Mouse (Mus musculus) C3H10T1/2 (cell line): ENCODE data around the gene Chmp4b. TPM values are rescaled to one million over a fixed set of nuclear protein-coding genes. Genes with fewer than 3 reads are reported as not detected.

ENCODE experiments used
- polyA plus RNA-seq, 2 experiments: library from polyadenylated mRNA; unstranded; fragments of >200 nt; fragmentation: generic; extraction: Trizol; gene quantifications; one replicate each; pipeline ENCODE4 v1.2.1; 2012; ENCODE audit warnings: missing spikeins in 2 of 2

The Chmp4b gene
- polyA plus RNA-seq, result 100 to 1,000 TPM in 1 of 2 experiments, 10 to 100 TPM in 1; 73.7 to 127 TPM

GRCm38 (mm10) chr2:154651363-154651762 is at the start of gene Chmp4b:
Gene Chmp4b, plus strand, starts transcription at chr2:154651705.

GRCm38 (mm10) chr2:154603638-154604153 is 47.8 kb upstream of the Chmp4b start, which contains the start of gene Pxmp4:
Gene Pxmp4, minus strand, starts transcription at chr2:154603708.

GRCm38 (mm10) chr2:154613118-154614115 is 38.1 kb upstream of the Chmp4b start, which contains the start of the genes Zfp341 and 4930519P11Rik:
Gene Zfp341, plus strand, starts transcription at chr2:154613297.
Gene 4930519P11Rik, minus strand, starts transcription at chr2:154613437.

Other genes with a start within 250 kb of the Chmp4b start
- gene Snta1, start 243.6 kb upstream of the Chmp4b start, polyA plus RNA-seq, result 10 to 100 TPM; 46.9 to 47.9 TPM
- 1 to 10 TPM; 1.5 to 9.9 TPM for gene Cbfa2t2, start 215.2 kb upstream of the Chmp4b start, polyA plus RNA-seq
- 10 to 100 TPM in 1 of 2 experiments, 1 to 10 TPM in 1; 8.6 to 11.1 TPM for gene 1700003F12Rik, start 104.6 kb upstream of the Chmp4b start, polyA plus RNA-seq
- under 1 TPM; 0.04 to 0.27 TPM for gene Actl10, start 99.9 kb upstream of the Chmp4b start, polyA plus RNA-seq
- gene Necab3, start 92.8 kb upstream of the Chmp4b start, polyA plus RNA-seq, result 1 to 10 TPM in 1 of 2 experiments, under 1 TPM in 1; 0.09 to 1.1 TPM
- gene E2f1, start 81.8 kb upstream of the Chmp4b start, polyA plus RNA-seq, result 10 to 100 TPM; 29.6 to 30.5 TPM
- 10 to 100 TPM in 1 of 2 experiments, 1 to 10 TPM in 1; 9.3 to 44.2 TPM for gene Pxmp4, start 48.0 kb upstream of the Chmp4b start, polyA plus RNA-seq
- 1 to 10 TPM; 2.0 to 3.9 TPM for gene Zfp341, start 38.4 kb upstream of the Chmp4b start, polyA plus RNA-seq
- gene 4930519P11Rik, start 38.3 kb upstream of the Chmp4b start, polyA plus RNA-seq, result under 1 TPM; 0.21 to 0.72 TPM
- gene Gm14214, start 118.3 kb downstream of the Chmp4b start, polyA plus RNA-seq, result not detected
- gene Raly, start 139.4 kb downstream of the Chmp4b start, polyA plus RNA-seq, result 100 to 1,000 TPM; 208 to 306 TPM
- not detected for gene a, start 139.7 kb downstream of the Chmp4b start, polyA plus RNA-seq
- 10 to 100 TPM; 10.6 to 30.8 TPM for gene Eif2s2, start 241.2 kb downstream of the Chmp4b start, polyA plus RNA-seq